Mouse (Mus musculus): ENCODE results near the gene Rnf44.

DNA sequence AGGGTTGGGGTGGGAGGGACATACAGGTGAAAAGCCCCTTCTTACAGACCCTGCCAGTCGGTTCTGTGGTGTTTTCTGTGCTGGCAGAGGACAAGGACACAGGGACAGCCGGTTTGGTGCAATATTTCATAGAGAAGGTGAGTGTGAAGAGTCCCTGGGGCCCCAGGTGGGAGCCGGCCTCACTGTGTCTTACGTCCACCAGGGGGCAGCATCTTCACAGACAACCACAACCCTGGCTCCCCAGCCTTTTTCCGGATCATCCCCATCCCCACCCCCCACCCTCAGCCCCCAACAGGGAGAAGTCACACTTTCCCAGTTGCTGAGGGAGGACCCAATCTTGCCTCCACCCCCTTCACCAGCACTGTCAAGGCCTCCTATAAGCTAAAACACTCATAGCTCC, 23.2 kb upstream of the Rnf44 start:
- no peak for TF ChIP-seq CHD2 (IDR thresholded peaks at IDR 0.05; ENCODE audit: low read depth, low read length)
- no peak for TF ChIP-seq MAFK (IDR thresholded peaks at IDR 0.05; ENCODE audit: insufficient read depth, low read depth, low read length)
- no peak for TF ChIP-seq HCFC1 (IDR thresholded peaks at IDR 0.05; ENCODE audit: borderline replicate concordance, insufficient read depth, low read length)
- TF ChIP-seq ZNF384 (IDR thresholded peaks at IDR 0.05; ENCODE audit: low read depth, low read length) = no peak

All from ES-E14 (cell line).